Comparison of ENCODE assay signal across 22 mouse cellular contexts in genomic region chrX:107336609-107337008, GRCm38 (mm10).
DNase-seq lines count a peak whose midpoint lies in the region; ATAC-seq and TF ChIP-seq lines count a peak whose summit lies in the region.
"Had no signal": no experiment of that assay in that cellular context is flagged by ENCODE, and none has a peak within 500 bp of the region (broad histone marks: within the 10 kb centered on the region; RNA-seq: fewer than 3 reads in every experiment).

No protein-coding gene starts in this region.

- TF ChIP-seq RAD21 in MEL (IDR thresholded peaks at IDR 0.05; ENCODE audit: low read depth, low read length): no peak

- 0 out of 2 replicates have a peak, but pooled peaks have one; percentile 29 for ATAC-seq in common myeloid progenitor, adult 5-6 weeks (replicated peaks; ENCODE audit: low read depth, poor library complexity, severe bottlenecking)
- peak; percentile 96 for ATAC-seq in megakaryocyte, adult 5-6 weeks (ENCODE audit: poor library complexity, severe bottlenecking)
- ATAC-seq: activated CD4-positive, CD25-positive, alpha-beta regulatory T cell, adult 4 months; forebrain, embryonic 13.5 days; forebrain, embryonic 15.5 days; forebrain, postnatal 0 days had no signal

- no peaks in the 10 kb centered on the region for H3K79me2 ChIP-seq in MEL (ENCODE audit: control insufficient read depth, insufficient read depth, low read length, poor library complexity)

- TF ChIP-seq EP300 in MEL (IDR thresholded peaks at IDR 0.05; ENCODE audit: low read depth in 1 of 2, low read length in 2 of 2): no peak

- H3K4me3 ChIP-seq in MEL (ENCODE audit: control insufficient read depth in 1 of 2, insufficient read depth in 1 of 2, low read depth in 2 of 2, low read length in 2 of 2): no peak overlapping the region
- H3K4me3 ChIP-seq: embryonic facial prominence, embryonic 10.5 days; embryonic facial prominence, embryonic 12.5 days; forebrain, embryonic 13.5 days; forebrain, embryonic 15.5 days had no signal

- TF ChIP-seq POLR2A in MEL (IDR thresholded peaks at IDR 0.05; ENCODE audit: control insufficient read depth in 1 of 2, insufficient read depth in 1 of 2, low read depth in 1 of 2, low read length in 2 of 2, poor library complexity in 1 of 2): no peak

- TF ChIP-seq CTCF in MEL (IDR thresholded peaks at IDR 0.05 in 2 of 3, conservative IDR thresholded peaks at IDR 0.05 in 1 of 3; ENCODE audit: control insufficient read depth in 1 of 3, insufficient read depth in 1 of 3, low read depth in 2 of 3, low read length in 3 of 3, poor library complexity in 1 of 3, severe bottlenecking in 1 of 3): no peak

- intact Hi-C loops in heart, postnatal 14 days (cut with DNase I): no loop called here

- DNase-seq in MEL (ENCODE audit: low read depth, low spot score): peak; percentile 9
- peak; percentile 17 for DNase-seq in MEL-GATA-1-ER (ENCODE audit: extremely low read depth, low read depth)
- no peak for DNase-seq in T-cell, adult 2 months (ENCODE audit: low spot score)
- DNase-seq in kidney, postnatal 4 days: no peak
- DNase-seq in heart, postnatal 14 days: no peak
- DNase-seq in adrenal gland, postnatal 4 days (ENCODE audit: low spot score in 2 of 2): no peak
- DNase-seq: adrenal gland, adult 8-10 months; adrenal gland, postnatal 14 days; adrenal gland, postnatal 36 days; cerebellum, adult 11-12 months; cerebellum, adult 2 months; cerebellum, adult 9-10 months; cerebellum, postnatal 10 days; cerebellum, postnatal 25 days; forebrain, postnatal 0 days had no signal

- H3K27me3 ChIP-seq in MEL (ENCODE audit: control insufficient read depth in 1 of 2, insufficient read depth in 2 of 2, low read length in 2 of 2): no peaks in the 10 kb centered on the region
- H3K27me3 ChIP-seq: embryonic facial prominence, embryonic 12.5 days; forebrain, embryonic 13.5 days; forebrain, embryonic 15.5 days had no signal

- no peaks in the 10 kb centered on the region for H3K4me1 ChIP-seq in MEL (ENCODE audit: control insufficient read depth in 1 of 2, insufficient read depth in 2 of 2, low read length in 2 of 2)
- H3K4me1 ChIP-seq: embryonic facial prominence, embryonic 10.5 days; embryonic facial prominence, embryonic 12.5 days; forebrain, embryonic 13.5 days; forebrain, embryonic 15.5 days had no signal

- H3K9me3 ChIP-seq in MEL (replicated peaks; ENCODE audit: insufficient read depth, low read length): no peaks in the 10 kb centered on the region
- H3K9me3 ChIP-seq: embryonic facial prominence, embryonic 10.5 days; embryonic facial prominence, embryonic 12.5 days; forebrain, embryonic 13.5 days; forebrain, embryonic 15.5 days had no signal

- H3K27ac ChIP-seq in MEL (ENCODE audit: control insufficient read depth, low read depth, low read length): no peak overlapping the region
- H3K27ac ChIP-seq: embryonic facial prominence, embryonic 10.5 days; embryonic facial prominence, embryonic 12.5 days; forebrain, embryonic 13.5 days; forebrain, embryonic 15.5 days had no signal

- H3K36me3 ChIP-seq in MEL (ENCODE audit: control insufficient read depth in 1 of 2, insufficient read depth in 2 of 2, low read length in 2 of 2): no peaks in the 10 kb centered on the region
- H3K36me3 ChIP-seq: embryonic facial prominence, embryonic 10.5 days; embryonic facial prominence, embryonic 12.5 days; forebrain, embryonic 15.5 days had no signal

- no peak overlapping the region for H3K9ac ChIP-seq in MEL (ENCODE audit: control insufficient read depth, low read depth, low read length, poor library complexity, severe bottlenecking)
- H3K9ac ChIP-seq: embryonic facial prominence, embryonic 12.5 days; forebrain, embryonic 13.5 days; forebrain, embryonic 15.5 days; forebrain, postnatal 0 days had no signal

TF ChIP-seq in MEL, 35 proteins besides CTCF, POLR2A, EP300 and RAD21:
- TF ChIP-seq NRF1 (IDR thresholded peaks at IDR 0.05; ENCODE audit: insufficient read depth, low read depth, low read length, poor library complexity, severe bottlenecking) (no peak), RCOR1 (IDR thresholded peaks at IDR 0.05; ENCODE audit: low read depth, low read length) (no peak), ZKSCAN1 (IDR thresholded peaks at IDR 0.05; ENCODE audit: low read depth, low read length) (no peak), MAFK (IDR thresholded peaks at IDR 0.05; ENCODE audit: borderline replicate concordance, low read depth, low read length) (no peak), JUND (IDR thresholded peaks at IDR 0.05; ENCODE audit: low read depth, low read length) (no peak), TBP (IDR thresholded peaks at IDR 0.05; ENCODE audit: low read depth, low read length) (no peak), SMC3 (IDR thresholded peaks at IDR 0.05; ENCODE audit: low read depth, low read length) (no peak), ZMIZ1 (IDR thresholded peaks at IDR 0.05; ENCODE audit: low read depth, low read length) (no peak), BHLHE40 (IDR thresholded peaks at IDR 0.05; ENCODE audit: borderline replicate concordance, low read depth, low read length) (no peak), ETS1 (IDR thresholded peaks at IDR 0.05; ENCODE audit: low read depth, low read length) (no peak), MEF2A (IDR thresholded peaks at IDR 0.05; ENCODE audit: extremely low read depth, insufficient replicate concordance, low read depth, low read length, poor library complexity, severe bottlenecking) (no peak), POLR2AphosphoS2 (IDR thresholded peaks at IDR 0.05; ENCODE audit: low read length) (no peak), GABPA (IDR thresholded peaks at IDR 0.05; ENCODE audit: low read depth, low read length) (no peak), MXI1 (IDR thresholded peaks at IDR 0.05; ENCODE audit: low read depth, low read length) (no peak), TCF12 (IDR thresholded peaks at IDR 0.05; ENCODE audit: low read depth, low read length) (no peak), MYC (IDR thresholded peaks at IDR 0.05; ENCODE audit: low read depth, low read length) (no peak), TAL1 (IDR thresholded peaks at IDR 0.05; ENCODE audit: low read length) (no peak), POLR2AphosphoS5 (IDR thresholded peaks at IDR 0.05; ENCODE audit: borderline replicate concordance, low read depth, low read length) (no peak)

Comparison
In these comparisons a context has a peak if more than half of its experiments do, and no peak if none do; other contexts are left out.
1. DNase-seq: peak in MEL (single experiment) and MEL-GATA-1-ER (single experiment); none in T-cell, adult 2 months (single experiment), kidney, postnatal 4 days (0 of 2), heart, postnatal 14 days (0 of 2) and adrenal gland, postnatal 4 days (0 of 2).